Mouse (Mus musculus) layer of hippocampus, adult 2 months (tissue): ENCODE data around the gene Gcnt4. TPM values are rescaled to one million over a fixed set of nuclear protein-coding genes. Genes with fewer than 3 reads are reported as not detected.
A peak's percentile ranks its signal among the peaks of the same experiment; 100 is the strongest.
"Not testable (repeated sequence)": the region's sequence is repeated elsewhere in the genome, so short reads cannot be mapped to it uniquely, and the experiment has no call there.

ENCODE experiments used
- DNase-seq, 2 experiments: peaks; one replicate each; pipeline ENCODE4 v3.0.0; 2022; ENCODE audit warnings: low spot score in 2 of 2
- H3K27ac ChIP-seq: fragments of 200-600 bp; 2 replicates; pipeline ENCODE4 v1.8.1; 2022
- H3K4me3 ChIP-seq: fragments of 200-600 bp; 2 replicates; pipeline ENCODE4 v1.8.1; 2022; ENCODE audit warnings: mild to moderate bottlenecking
- CTCF ChIP-seq: fragments of 200-600 bp; conservative IDR thresholded peaks from 2 replicates; pipeline ENCODE4 v1.8.1; 2022; ENCODE audit warnings: antibody characterized with exemption, mild to moderate bottlenecking, moderate library complexity
- total RNA-seq, 2 experiments: library from RNA; stranded (reverse); gene quantifications; 2 replicates each; pipeline ENCODE4 v1.2.3; 2021

Gene Gcnt4
- total RNA-seq, 2 experiments from 2014 or later: 1.8 to 2.1 TPM

- no peak overlapping the region; the same call in 1 of the 2 replicates for H3K27ac ChIP-seq
- peak in 1 of 2 experiments; percentile 26 for DNase-seq
- TF ChIP-seq CTCF: no peak
- H3K4me3 ChIP-seq: no peak overlapping the region
Measured at GRCm38 (mm10) chr13:96932745-96933144, 8.3 kb downstream of the Gcnt4 start.

GRCm38 (mm10) chr13:96933367-96933766 lies 8.9 kb downstream of the Gcnt4 start:
- no peak for TF ChIP-seq CTCF
- DNase-seq: no peak
- no peak overlapping the region for H3K4me3 ChIP-seq
- H3K27ac ChIP-seq: no peak overlapping the region; the same call in 1 of the 2 replicates

- no peak for DNase-seq
Measured at GRCm38 (mm10) chr13:96936173-96936777, 11.8 kb downstream of the Gcnt4 start.

GRCm38 (mm10) chr13:96937059-96937558 lies 12.6 kb downstream of the Gcnt4 start:
- TF ChIP-seq CTCF: peak; percentile 11; the same call in 1 of the 2 replicates
- H3K4me3 ChIP-seq: no peak overlapping the region
- no peak overlapping the region for H3K27ac ChIP-seq
- no peak for DNase-seq

More at GRCm38 (mm10) chr13:96936173-96936777, 11.8 kb downstream of the Gcnt4 start:
- Histone ChIP-seq H3K27ac (no peak overlapping the region), H3K4me3 (no peak overlapping the region)
- TF ChIP-seq CTCF: no peak

GRCm38 (mm10) chr13:96939680-96940079 lies 15.2 kb downstream of the Gcnt4 start:
- Histone ChIP-seq H3K27ac (no peak overlapping the region), H3K4me3 (no peak overlapping the region)
- no peak for DNase-seq
- TF ChIP-seq CTCF: no peak

- not testable (repeated sequence) for H3K27ac ChIP-seq, H3K4me3 ChIP-seq, DNase-seq
Measured at GRCm38 (mm10) chr13:96941481-96941880, 17.0 kb downstream of the Gcnt4 start.

- TF ChIP-seq CTCF: no peak
Measured at GRCm38 (mm10) chr13:96943571-96943970, 19.1 kb downstream of the Gcnt4 start.

GRCm38 (mm10) chr13:96945748-96946147 lies 21.3 kb downstream of the Gcnt4 start:
- TF ChIP-seq CTCF: no peak
- DNase-seq: no peak

More at GRCm38 (mm10) chr13:96943571-96943970, 19.1 kb downstream of the Gcnt4 start:
- Histone ChIP-seq H3K4me3 (no peak overlapping the region), H3K27ac (peak overlapping the region; percentile 71)
- no peak for DNase-seq

GRCm38 (mm10) chr13:96947722-96948121 lies 23.2 kb downstream of the Gcnt4 start:
- Histone ChIP-seq H3K27ac (no peak overlapping the region), H3K4me3 (no peak overlapping the region)
- no peak for DNase-seq
- TF ChIP-seq CTCF: no peak

More at GRCm38 (mm10) chr13:96945748-96946147, 21.3 kb downstream of the Gcnt4 start:
- Histone ChIP-seq H3K4me3 (no peak overlapping the region), H3K27ac (no peak overlapping the region)

- no peak for TF ChIP-seq CTCF
- H3K27ac ChIP-seq: no peak overlapping the region
- H3K4me3 ChIP-seq: no peak overlapping the region
- no peak for DNase-seq
Measured at GRCm38 (mm10) chr13:96951880-96952279, 27.4 kb downstream of the Gcnt4 start.

GRCm38 (mm10) chr13:96956466-96956865 lies 32.0 kb downstream of the Gcnt4 start:
- DNase-seq: no peak
- no peak for TF ChIP-seq CTCF
- H3K4me3 ChIP-seq: no peak overlapping the region
- H3K27ac ChIP-seq: no peak overlapping the region

GRCm38 (mm10) chr13:96960019-96960418 lies 35.5 kb downstream of the Gcnt4 start:
- H3K4me3 ChIP-seq: no peak overlapping the region
- no peak for TF ChIP-seq CTCF

GRCm38 (mm10) chr13:96961366-96962157 lies 37.1 kb downstream of the Gcnt4 start:
- peak in 1 of 2 experiments; percentile 33 for DNase-seq
- TF ChIP-seq CTCF: no peak
- H3K27ac ChIP-seq: no peak overlapping the region
- no peak overlapping the region for H3K4me3 ChIP-seq

More at GRCm38 (mm10) chr13:96960019-96960418, 35.5 kb downstream of the Gcnt4 start:
- no peak overlapping the region for H3K27ac ChIP-seq
- DNase-seq: no peak
